Mouse (Mus musculus): ENCODE measurements around the gene Zfp386.
A peak's percentile ranks its signal among the peaks of the same experiment; 100 is the strongest.
"Not testable (repeated sequence)": the region's sequence is repeated elsewhere in the genome, so short reads cannot be mapped to it uniquely, and the experiment has no call there.

Zfp386 gene

GRCm38 (mm10) chr12:116047440-116048377 is at the start of gene Zfp386:
Gene Zfp386 (plus strand): TSS chr12:116047724.
- DNase-seq, result peak; percentile 99 to 100

- DNase-seq, result not testable (repeated sequence)
Measured at GRCm38 (mm10) chr12:115999784-116000183, 47.7 kb upstream of the Zfp386 start.

- not testable (repeated sequence) for DNase-seq
Measured at GRCm38 (mm10) chr12:116002946-116003345, 44.6 kb upstream of the Zfp386 start.

GRCm38 (mm10) chr12:116010812-116011211 is 36.7 kb upstream of the Zfp386 start:
- no peak for DNase-seq

- DNase-seq, result peak in 1 of 2 experiments; percentile 7
Measured at GRCm38 (mm10) chr12:116028095-116028494, 19.4 kb upstream of the Zfp386 start.

- no peak for DNase-seq
Measured at GRCm38 (mm10) chr12:116035346-116035745, 12.2 kb upstream of the Zfp386 start.

- no peak for DNase-seq
Measured at GRCm38 (mm10) chr12:116044785-116045184, 2.7 kb upstream of the Zfp386 start.

GRCm38 (mm10) chr12:116048766-116049165 is 1.2 kb downstream of the Zfp386 start:
- DNase-seq, result no peak

GRCm38 (mm10) chr12:116049236-116049635 is 1.7 kb downstream of the Zfp386 start:
- DNase-seq, result no peak

GRCm38 (mm10) chr12:116049701-116050100 is 2.2 kb downstream of the Zfp386 start:
- no peak for DNase-seq

- no peak for DNase-seq
Measured at GRCm38 (mm10) chr12:116054342-116054741, 6.8 kb downstream of the Zfp386 start.

GRCm38 (mm10) chr12:116056112-116056511 is 8.6 kb downstream of the Zfp386 start:
- DNase-seq, result no peak

- no peak for DNase-seq
Measured at GRCm38 (mm10) chr12:116061561-116062193, 14.2 kb downstream of the Zfp386 start.

GRCm38 (mm10) chr12:116062194-116062583 is 14.7 kb downstream of the Zfp386 start:
- DNase-seq, result no peak

GRCm38 (mm10) chr12:116063020-116063419 is 15.5 kb downstream of the Zfp386 start:
- DNase-seq, result no peak

GRCm38 (mm10) chr12:116071023-116071422 is 23.5 kb downstream of the Zfp386 start:
- DNase-seq, result peak; percentile 67 to 75

GRCm38 (mm10) chr12:116077074-116077854 is 29.7 kb downstream of the Zfp386 start, which contains the start of gene Vipr2:
Gene Vipr2 (plus strand): TSS chr12:116077726.
- peak; percentile 49 to 52 for DNase-seq

GRCm38 (mm10) chr12:116077855-116078366 is 30.4 kb downstream of the Zfp386 start:
- no peak for DNase-seq

- DNase-seq, result no peak
Measured at GRCm38 (mm10) chr12:116083125-116083524, 35.6 kb downstream of the Zfp386 start.

GRCm38 (mm10) chr12:116084294-116084693 is 36.8 kb downstream of the Zfp386 start:
- no peak for DNase-seq

- no peak for DNase-seq
Measured at GRCm38 (mm10) chr12:116086951-116087600, 39.6 kb downstream of the Zfp386 start.

GRCm38 (mm10) chr12:116089836-116090235 is 42.3 kb downstream of the Zfp386 start:
- DNase-seq, result peak in 1 of 2 experiments; percentile 10
